Mouse (Mus musculus) T-helper 2 cell (primary cell): ENCODE data around the gene Aim2.
"Not testable (repeated sequence)": the region's sequence is repeated elsewhere in the genome, so short reads cannot be mapped to it uniquely, and the experiment has no call there.

ENCODE experiments used
- in situ Hi-C: fragments of 300-600 bp; cut with MboI, MseI; formaldehyde crosslinking; loops from one replicate; pipeline ENCODE4 v1.15.1; 2025; ENCODE audit warnings: high pct_unique_total_duplicates

Gene Aim2

GRCm38 (mm10) chr1:173456139-173456754 is 105.6 kb downstream of the Aim2 start:
- in situ Hi-C loops: no loop called here

- in situ Hi-C loops: no loop called here
These were observed 106.1 kb downstream of the Aim2 start for GRCm38 (mm10) chr1:173456761-173457160.

- in situ Hi-C loops: not testable (repeated sequence)
These were observed 129.9 kb downstream of the Aim2 start for GRCm38 (mm10) chr1:173480399-173481181.

GRCm38 (mm10) chr1:173481182-173481574 is 130.5 kb downstream of the Aim2 start:
- in situ Hi-C loops: not testable (repeated sequence)

- in situ Hi-C loops: not testable (repeated sequence)
These were observed 140.3 kb downstream of the Aim2 start, which contains the start of gene Ifi206 for GRCm38 (mm10) chr1:173490812-173491480. Ifi206 (minus strand) TSS chr1:173491041.

- in situ Hi-C loops: not testable (repeated sequence)
These were observed 140.8 kb downstream of the Aim2 start for GRCm38 (mm10) chr1:173491483-173491882.

- in situ Hi-C loops: not testable (repeated sequence)
These were observed 159.9 kb downstream of the Aim2 start for GRCm38 (mm10) chr1:173510595-173510994.
